Mouse (Mus musculus) testis, adult 10 weeks (tissue): Measurements from ENCODE around the gene Zmym1. TPM values are rescaled to one million over a fixed set of nuclear protein-coding genes. Genes with fewer than 3 reads are reported as not detected.

ENCODE experiments used
- polyA plus RNA-seq: library from polyadenylated mRNA; stranded (reverse); fragments of 350-450 nt; fragmentation: Illumina TruSeq; extraction: RNeasy Lipid Tissue Mini Kit (QIAGEN cat#74804); gene quantifications from one replicate; pipeline ENCODE4 v1.2.3, GENCODE M21; 2014; ENCODE audit warnings: low read depth, low replicate concordance

Zmym1 gene
- polyA plus RNA-seq = 16.8 TPM

DNA sequence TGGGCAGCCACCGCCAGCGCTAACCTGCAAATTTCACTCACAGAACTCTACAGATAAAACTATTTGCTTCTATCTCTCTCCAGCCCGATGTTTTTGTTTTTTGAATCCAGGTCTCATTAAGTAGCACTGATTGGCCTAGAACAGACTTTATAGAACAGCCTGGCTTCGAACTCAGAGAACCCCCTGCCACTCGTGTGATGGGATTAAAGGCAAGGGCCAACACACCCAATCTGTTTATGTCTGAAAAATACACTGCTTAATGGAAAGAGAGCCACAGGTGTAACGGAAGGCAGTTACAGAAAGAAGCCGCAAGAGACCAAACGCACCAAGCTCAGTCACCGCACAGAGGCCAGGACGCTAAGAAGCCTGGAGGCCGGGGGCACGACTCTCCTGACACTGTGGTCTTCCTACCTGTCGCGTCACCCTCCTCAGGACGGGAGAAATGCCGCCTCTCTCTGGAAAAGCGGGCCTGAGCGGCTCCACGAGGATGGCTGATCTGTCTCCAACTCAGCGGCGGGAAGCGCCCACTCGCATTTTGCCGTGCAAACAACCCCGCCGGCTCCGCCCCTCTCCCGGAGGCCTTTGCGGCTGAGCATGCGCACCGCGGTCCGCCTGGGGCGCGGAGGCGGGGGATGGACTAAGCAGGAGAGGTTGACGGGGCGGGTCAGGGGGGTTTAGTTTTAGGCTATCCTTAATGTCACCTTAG, at the start of gene Zmym1:
Gene Zmym1 (minus strand): TSS at position 568 of the 706 bp plus-strand sequence.

DNA sequence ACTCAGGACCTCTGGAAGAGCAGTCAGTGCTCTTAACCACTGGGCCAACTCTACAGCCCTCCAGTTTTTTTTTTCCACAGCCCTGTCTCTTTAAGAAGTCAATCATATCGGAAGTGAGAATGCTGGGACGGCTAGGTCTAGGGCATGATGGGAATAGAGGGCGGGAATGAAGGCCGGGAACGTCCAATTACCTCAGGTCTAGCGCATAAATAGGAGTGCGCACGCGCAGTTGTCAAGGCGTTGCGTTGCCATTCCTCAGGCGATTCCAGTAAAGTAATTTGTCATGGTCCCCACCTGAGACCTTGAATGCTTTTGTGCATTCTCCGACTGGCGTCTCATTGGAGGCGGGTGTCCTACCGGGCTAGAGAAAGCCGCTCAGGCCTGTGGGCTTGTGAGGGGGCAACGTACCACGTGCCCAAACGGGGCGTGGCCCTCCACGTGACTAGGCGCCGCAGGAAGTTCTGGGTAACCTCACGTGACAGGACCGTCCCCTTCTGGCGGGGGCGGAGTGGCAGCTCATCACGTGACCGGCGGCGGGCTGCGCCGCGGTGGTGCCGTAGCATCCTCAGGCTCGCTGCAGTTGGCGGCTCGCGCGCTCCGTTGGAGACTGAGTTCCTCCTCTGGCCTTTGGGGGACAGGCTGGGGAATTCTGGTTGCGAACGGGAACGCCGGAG, 16.1 kb upstream of the Zmym1 start, which contains the start of gene Zmym6:
Gene Zmym6 (plus strand): TSS at position 509 of the 674 bp plus-strand sequence.

DNA sequence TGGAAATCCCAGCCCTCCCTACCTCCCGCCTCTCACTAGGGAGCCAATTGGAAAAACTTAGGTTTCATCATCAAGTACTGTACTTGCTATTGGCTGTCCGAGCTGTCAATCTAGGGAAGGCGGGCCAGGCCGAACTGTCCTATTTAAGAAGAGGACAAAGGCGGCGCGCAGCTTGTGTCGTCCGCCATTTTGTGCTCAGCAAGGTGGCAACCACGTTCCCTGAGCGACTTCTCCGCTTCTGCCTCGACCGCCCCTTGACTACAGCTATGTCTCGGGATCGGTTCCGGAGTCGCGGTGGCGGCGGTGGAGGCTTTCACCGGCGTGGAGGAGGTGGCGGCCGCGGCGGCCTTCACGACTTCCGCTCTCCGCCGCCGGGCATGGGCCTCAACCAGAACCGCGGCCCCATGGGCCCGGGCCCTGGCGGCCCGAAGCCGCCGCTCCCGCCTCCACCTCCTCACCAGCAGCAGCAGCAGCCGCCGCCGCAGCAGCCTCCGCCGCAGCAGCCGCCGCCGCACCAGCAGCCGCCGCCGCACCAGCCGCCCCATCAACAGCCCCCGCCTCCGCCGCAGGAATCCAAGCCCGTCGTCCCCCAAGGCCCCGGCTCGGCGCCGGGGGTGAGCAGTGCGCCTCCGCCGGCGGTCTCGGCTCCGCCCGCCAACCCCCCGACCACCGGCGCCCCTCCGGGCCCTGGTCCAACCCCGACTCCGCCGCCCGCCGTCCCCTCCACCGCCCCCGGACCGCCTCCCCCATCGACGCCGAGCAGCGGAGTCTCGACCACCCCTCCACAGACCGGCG, 39.6 kb downstream of the Zmym1 start, which contains the start of gene Sfpq:
Gene Sfpq (plus strand): TSS at position 174 of the 795 bp plus-strand sequence.

Other genes with a start within 250 kb of the Zmym1 start
- 96.6 TPM for gene Zmym4, start 93.0 kb downstream of the Zmym1 start, polyA plus RNA-seq
- gene Sfpq, start 39.8 kb downstream of the Zmym1 start, polyA plus RNA-seq = 281 TPM
- gene Zmym6, start 16.2 kb upstream of the Zmym1 start, polyA plus RNA-seq = 59.0 TPM
- gene Tmem35b, start 62.5 kb upstream of the Zmym1 start, polyA plus RNA-seq = 13.5 TPM
- gene Dlgap3, start 108.1 kb upstream of the Zmym1 start, polyA plus RNA-seq = not detected
- 1.9 TPM for gene Smim12, start 182.6 kb upstream of the Zmym1 start, polyA plus RNA-seq